Comparison of ENCODE assay signal across 8 mouse cellular contexts in the genomic region with DNA sequence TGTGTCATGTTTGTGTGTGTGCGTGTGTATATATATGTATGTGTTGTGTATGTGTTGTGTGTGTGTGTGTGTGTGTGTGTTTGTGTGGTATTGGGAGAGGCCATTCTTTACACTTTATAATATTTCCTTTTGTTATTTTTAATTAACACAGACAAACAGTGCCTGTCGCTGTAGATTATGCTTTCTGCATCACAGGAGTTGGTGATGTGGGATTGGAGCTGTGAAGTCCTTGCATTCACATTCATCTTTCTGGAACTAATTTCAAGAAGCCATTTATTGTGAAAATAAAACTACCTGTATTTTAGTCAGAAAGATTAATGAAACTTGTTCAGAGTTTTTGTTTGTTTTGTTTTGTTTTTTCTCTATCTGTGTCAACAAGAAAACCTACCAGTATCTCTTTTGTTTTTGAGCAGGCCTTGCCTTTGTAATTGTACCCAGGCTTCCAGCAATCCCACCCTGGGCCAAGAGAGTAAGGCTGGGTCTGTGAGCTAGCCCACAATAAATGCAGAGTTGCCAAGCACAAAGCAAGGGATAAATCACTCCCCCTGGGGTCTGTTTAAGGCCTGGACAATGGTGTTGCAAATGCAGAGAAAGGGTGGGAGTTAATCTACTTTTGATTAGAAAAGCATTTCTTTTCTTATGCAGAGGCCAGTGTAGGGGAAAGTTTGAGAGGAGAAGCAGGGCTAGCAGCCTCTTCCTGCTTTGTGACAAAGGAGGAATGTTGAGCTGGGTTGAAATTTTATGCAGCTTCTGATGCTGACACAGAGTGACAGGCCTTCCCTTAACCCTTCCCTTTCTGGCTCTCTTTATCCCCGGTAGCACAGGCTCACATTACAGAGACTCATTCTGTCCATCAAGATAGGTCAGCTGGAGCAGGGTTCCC.
DNase-seq lines count a peak whose midpoint lies in the region; ATAC-seq lines count a peak whose summit lies in the region.

No protein-coding gene starts in this region.

- H3K4me3 ChIP-seq in heart, embryonic 14.5 days (ENCODE audit: control insufficient read depth in 1 of 2, insufficient read depth in 1 of 2, low read depth in 1 of 2, low read length in 2 of 2): no peak overlapping the region
- no peak overlapping the region for H3K4me3 ChIP-seq in forebrain, embryonic 16.5 days (replicated peaks; ENCODE audit: low read length)
- no peak overlapping the region for H3K4me3 ChIP-seq in midbrain, embryonic 12.5 days

- 52% methylated on average over 3 of the region's 3 CpGs for WGBS in heart, embryonic 14.5 days
- 22% methylated on average over 3 of the region's 3 CpGs for WGBS in forebrain, embryonic 16.5 days
- 26% methylated on average over 3 of the region's 3 CpGs for WGBS in midbrain, embryonic 12.5 days

- H3K36me3 ChIP-seq in heart, embryonic 14.5 days (ENCODE audit: control insufficient read depth, insufficient read depth, low read length): no peaks in the 10 kb centered on the region
- no peaks in the 10 kb centered on the region for H3K36me3 ChIP-seq in forebrain, embryonic 16.5 days (ENCODE audit: control insufficient read depth, insufficient read depth)
- H3K36me3 ChIP-seq in midbrain, embryonic 12.5 days: no peaks in the 10 kb centered on the region

- no peaks in the 10 kb centered on the region for H3K27me3 ChIP-seq in heart, embryonic 14.5 days (ENCODE audit: control insufficient read depth, insufficient read depth, low read length)
- no peaks in the 10 kb centered on the region for H3K27me3 ChIP-seq in forebrain, embryonic 16.5 days (replicated peaks; ENCODE audit: control insufficient read depth, insufficient read depth, low read length)
- H3K27me3 ChIP-seq in midbrain, embryonic 12.5 days: no peaks in the 10 kb centered on the region

- ATAC-seq in heart, embryonic 14.5 days (ENCODE audit: insufficient number of reproducible peaks, insufficient read depth, low FRiP score, low read depth): no peak
- peak; percentile 70 for ATAC-seq in forebrain, embryonic 16.5 days
- ATAC-seq in midbrain, embryonic 12.5 days (ENCODE audit: low FRiP score, low read depth): peak; percentile 93

- intact Hi-C loops in left cerebral cortex, postnatal 25 days (cut with DNase I): no loop called here
- intact Hi-C loops in left cerebral cortex, postnatal 36 days (cut with DNase I): no loop called here

- H3K9ac ChIP-seq in heart, embryonic 14.5 days (ENCODE audit: low read length): 0 out of 2 replicates have a peak overlapping the region, but pooled peaks have one; percentile 11
- H3K9ac ChIP-seq in forebrain, embryonic 16.5 days (replicated peaks; ENCODE audit: low read depth, low read length): no peak overlapping the region
- H3K9ac ChIP-seq in midbrain, embryonic 12.5 days (replicated peaks): no peak overlapping the region

- H3K9me3 ChIP-seq in heart, embryonic 14.5 days (ENCODE audit: control insufficient read depth, low read length): no peaks in the 10 kb centered on the region
- no peaks in the 10 kb centered on the region for H3K9me3 ChIP-seq in forebrain, embryonic 16.5 days (ENCODE audit: control insufficient read depth, low read length)
- no peaks in the 10 kb centered on the region for H3K9me3 ChIP-seq in midbrain, embryonic 12.5 days

- no peak for DNase-seq in heart, adult 11 months
- peak; percentile 55 for DNase-seq in WW6 (ENCODE audit: low read depth, low spot score)
- no peak for DNase-seq in left cerebral cortex, postnatal 25 days (ENCODE audit: low spot score in 2 of 2)
- no peak for DNase-seq in left cerebral cortex, postnatal 36 days (ENCODE audit: low spot score in 2 of 2)
- DNase-seq in testis, postnatal 14 days (ENCODE audit: low spot score): no peak

- peaks cover 5 to 7% of the 10 kb centered on the region in 2 experiments; a peak in 3 of 4 replicates for H3K4me1 ChIP-seq in heart, embryonic 14.5 days (ENCODE audit: control insufficient read depth in 2 of 2, insufficient read depth in 2 of 2, low read length in 2 of 2)
- peaks cover 5% of the 10 kb centered on the region for H3K4me1 ChIP-seq in forebrain, embryonic 16.5 days (replicated peaks; ENCODE audit: control insufficient read depth, insufficient read depth, low read length)
- peaks cover 32% of the 10 kb centered on the region for H3K4me1 ChIP-seq in midbrain, embryonic 12.5 days

- peak overlapping the region; percentile 65 to 69 for H3K27ac ChIP-seq in heart, embryonic 14.5 days (replicated peaks in 1 of 2; ENCODE audit: control insufficient read depth in 1 of 2, insufficient read depth in 1 of 2, low read depth in 2 of 2, low read length in 2 of 2)
- no peak overlapping the region for H3K27ac ChIP-seq in forebrain, embryonic 16.5 days (ENCODE audit: low read length)
- peak overlapping the region; percentile 88 for H3K27ac ChIP-seq in midbrain, embryonic 12.5 days (replicated peaks)

- no peak overlapping the region for H3K4me2 ChIP-seq in heart, embryonic 14.5 days (ENCODE audit: low read length)
- H3K4me2 ChIP-seq in forebrain, embryonic 16.5 days (ENCODE audit: low read length): no peak overlapping the region
- no peak overlapping the region for H3K4me2 ChIP-seq in midbrain, embryonic 12.5 days (replicated peaks)
